Mouse (Mus musculus) embryonic facial prominence, embryonic 13.5 days (tissue): ENCODE data around the gene Asic5. TPM values are rescaled to one million over a fixed set of nuclear protein-coding genes. Genes with fewer than 3 reads are reported as not detected.

Experiments
- ATAC-seq: fragments of 200-750 bp; cut with Nextera tagmentation; 2 replicates; pipeline ENCODE4 v1.8.0; 2017; ENCODE audit warnings: low read depth; ENCODE audit not compliant: insufficient number of reproducible peaks, insufficient read depth, low FRiP score, low TSS enrichment
- H3K27ac ChIP-seq: fragments of 300-500 bp; sonication (generic); 2 replicates; pipeline ENCODE4 v1.5.1; 2015; ENCODE audit warnings: moderate library complexity, mild to moderate bottlenecking, inconsistent platforms
- H3K27me3 ChIP-seq: fragments of 300-500 bp; sonication (generic); 2 replicates; pipeline ENCODE4 v1.6.1; 2015; ENCODE audit warnings: mild to moderate bottlenecking, inconsistent platforms
- H3K36me3 ChIP-seq: fragments of 300-500 bp; sonication (generic); 2 replicates; pipeline ENCODE4 v1.6.1; 2015; ENCODE audit warnings: mild to moderate bottlenecking, inconsistent platforms
- H3K4me1 ChIP-seq: fragments of 300-500 bp; sonication (generic); 2 replicates; pipeline ENCODE4 v1.6.1; 2015; ENCODE audit warnings: inconsistent platforms
- H3K4me2 ChIP-seq: fragments of 300-500 bp; sonication (generic); 2 replicates; pipeline ENCODE4 v1.6.1; 2015; ENCODE audit warnings: moderate library complexity, mild to moderate bottlenecking, inconsistent platforms
- H3K4me3 ChIP-seq: fragments of 300-500 bp; sonication (generic); 2 replicates; pipeline ENCODE4 v1.5.1; 2015; ENCODE audit warnings: mild to moderate bottlenecking, inconsistent platforms
- H3K9ac ChIP-seq: fragments of 300-500 bp; sonication (generic); 2 replicates; pipeline ENCODE4 v1.6.1; 2015; ENCODE audit warnings: mild to moderate bottlenecking, inconsistent platforms
- H3K9me3 ChIP-seq: fragments of 300-500 bp; sonication (generic); 2 replicates; pipeline ENCODE4 v1.6.1; 2016; ENCODE audit warnings: inconsistent platforms
- WGBS: fragments of 180-500 bp; shearing (Covaris S2); methylation state at CpG from one replicate; pipeline ENCODE4 v1.1.7; 2015; ENCODE audit warnings: mixed read lengths; 5-methylcytosine and 5-hydroxymethylcytosine counted together
- polyA plus RNA-seq: library from polyadenylated mRNA; unstranded; fragments of >200 nt; fragmentation: Nextera tagmentation; extraction: Ambion mirVana; gene quantifications from 2 replicates; pipeline ENCODE4 v1.2.1, GENCODE M21; 2015

The Asic5 gene
- polyA plus RNA-seq, 1 experiment from 2014 or later, result not detected

DNA sequence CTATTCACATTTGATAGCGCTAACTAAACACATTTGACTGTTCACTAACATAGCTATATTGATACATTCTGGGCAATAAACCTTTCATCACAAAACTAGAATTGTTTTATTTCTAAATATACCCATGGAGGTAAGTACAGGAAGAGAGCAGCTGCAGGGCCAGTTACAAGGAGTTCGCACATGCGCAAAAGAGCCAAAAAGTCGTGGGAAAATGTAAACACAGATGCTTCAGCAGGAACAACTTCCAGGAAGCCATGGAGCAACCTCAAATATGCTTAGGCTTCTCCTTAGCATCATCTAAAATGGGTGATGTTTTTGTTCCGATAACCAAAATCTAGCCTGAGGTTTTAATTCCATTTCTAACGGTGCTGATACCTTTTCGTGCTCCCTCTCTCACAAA is 66.6 kb downstream of the Asic5 start:
- H3K4me2 ChIP-seq, result no peak overlapping the region
- no peaks in the 10 kb centered on the region for H3K36me3 ChIP-seq
- H3K4me1 ChIP-seq, result peaks cover 11% of the 10 kb centered on the region
- no peak overlapping the region for H3K4me3 ChIP-seq
- no peak overlapping the region for H3K9ac ChIP-seq
- no peak for ATAC-seq
- no peaks in the 10 kb centered on the region for H3K9me3 ChIP-seq
- no peak overlapping the region for H3K27ac ChIP-seq
- H3K27me3 ChIP-seq, result no peaks in the 10 kb centered on the region
- WGBS, result 56% methylated on average over 7 of the region's 7 CpGs

DNA sequence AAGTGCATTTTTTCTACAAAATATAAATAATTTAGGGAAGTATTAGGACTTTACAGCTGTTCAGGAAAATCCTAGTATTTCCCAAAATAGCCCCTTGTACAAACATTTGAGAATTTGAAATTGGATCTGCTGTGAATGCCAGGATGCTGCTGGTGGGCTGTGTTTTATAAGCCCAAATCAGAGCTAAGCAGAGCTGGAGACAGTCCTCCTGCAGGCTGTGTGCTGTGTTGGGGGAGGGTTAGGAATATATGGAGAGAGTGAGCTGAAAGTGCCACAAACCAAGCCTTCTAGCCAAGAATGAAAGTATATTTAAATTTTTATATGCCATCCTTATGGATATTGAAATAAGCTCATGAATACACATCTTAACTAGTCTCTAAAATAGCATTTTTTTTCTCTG is 69.4 kb downstream of the Asic5 start:
- no peaks in the 10 kb centered on the region for H3K27me3 ChIP-seq
- H3K9me3 ChIP-seq, result no peaks in the 10 kb centered on the region
- no peak overlapping the region for H3K4me3 ChIP-seq
- H3K4me1 ChIP-seq, result peaks cover 16% of the 10 kb centered on the region
- H3K4me2 ChIP-seq, result no peak overlapping the region
- no peak overlapping the region for H3K27ac ChIP-seq
- H3K36me3 ChIP-seq, result no peaks in the 10 kb centered on the region
- H3K9ac ChIP-seq, result no peak overlapping the region
- no peak for ATAC-seq

DNA sequence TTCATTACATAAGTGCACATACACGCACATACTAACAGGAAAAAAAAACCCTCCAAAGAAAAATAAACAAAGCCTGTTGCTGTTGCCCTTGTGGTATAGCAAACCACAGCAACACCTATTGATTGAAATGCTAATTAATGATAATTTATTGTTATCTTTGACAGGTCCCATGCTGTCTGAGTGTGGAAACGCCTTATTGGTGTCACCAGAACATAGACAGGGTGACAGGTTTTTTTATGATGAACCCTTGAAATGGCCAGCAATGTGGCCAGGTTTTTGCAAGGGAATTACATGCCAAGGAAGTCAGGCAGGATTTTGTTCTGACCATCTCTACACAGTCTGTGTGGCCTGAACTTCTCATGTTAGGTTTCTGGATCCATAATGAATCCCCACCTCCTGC is 69.9 kb downstream of the Asic5 start:
- Histone ChIP-seq H3K4me1 (peaks cover 16% of the 10 kb centered on the region), H3K36me3 (no peaks in the 10 kb centered on the region), H3K27me3 (no peaks in the 10 kb centered on the region), H3K4me3 (no peak overlapping the region), H3K9ac (no peak overlapping the region), H3K9me3 (no peaks in the 10 kb centered on the region), H3K27ac (no peak overlapping the region), H3K4me2 (no peak overlapping the region)
- ATAC-seq, result no peak
- WGBS, result 64% methylated on average over 2 of the region's 2 CpGs

DNA sequence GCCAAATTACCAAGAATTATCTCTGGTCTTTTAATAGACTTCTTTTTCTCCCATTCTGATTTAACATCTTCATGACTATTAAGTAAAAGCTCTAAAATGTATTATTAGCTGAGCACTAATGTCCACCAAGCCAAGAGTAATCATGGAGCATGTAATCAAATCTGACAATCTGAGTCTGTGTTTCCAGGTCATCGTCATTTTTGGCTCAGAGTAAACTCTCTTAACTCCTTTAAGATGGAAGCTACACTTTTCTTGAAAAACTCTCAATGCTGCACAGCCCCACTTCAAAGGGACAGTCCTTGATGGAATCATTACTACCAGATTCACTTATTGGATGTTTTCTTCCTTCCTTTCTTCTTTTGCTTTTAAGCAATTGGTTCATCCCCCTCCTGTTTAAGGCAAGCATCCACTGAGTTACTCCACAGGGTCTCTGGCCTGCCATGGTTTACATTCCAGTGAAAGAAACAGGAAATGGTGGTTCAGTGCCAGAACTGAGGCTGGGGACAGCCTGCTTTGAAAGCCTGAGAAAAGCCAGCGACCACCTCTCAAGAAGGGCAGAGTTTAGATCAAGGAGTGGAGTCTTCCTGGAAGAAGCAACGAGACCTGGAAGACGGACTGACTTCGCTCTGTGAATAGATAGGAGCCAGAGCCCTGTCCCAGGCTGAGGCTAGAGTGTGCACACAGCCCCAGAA is 72.3 kb downstream of the Asic5 start:
- no peak for ATAC-seq
- Histone ChIP-seq H3K4me1 (peaks cover 16% of the 10 kb centered on the region), H3K27me3 (no peaks in the 10 kb centered on the region), H3K9me3 (no peaks in the 10 kb centered on the region), H3K27ac (no peak overlapping the region), H3K4me2 (no peak overlapping the region), H3K4me3 (no peak overlapping the region), H3K36me3 (no peaks in the 10 kb centered on the region), H3K9ac (no peak overlapping the region)
- 45% methylated on average over 5 of the region's 5 CpGs for WGBS

DNA sequence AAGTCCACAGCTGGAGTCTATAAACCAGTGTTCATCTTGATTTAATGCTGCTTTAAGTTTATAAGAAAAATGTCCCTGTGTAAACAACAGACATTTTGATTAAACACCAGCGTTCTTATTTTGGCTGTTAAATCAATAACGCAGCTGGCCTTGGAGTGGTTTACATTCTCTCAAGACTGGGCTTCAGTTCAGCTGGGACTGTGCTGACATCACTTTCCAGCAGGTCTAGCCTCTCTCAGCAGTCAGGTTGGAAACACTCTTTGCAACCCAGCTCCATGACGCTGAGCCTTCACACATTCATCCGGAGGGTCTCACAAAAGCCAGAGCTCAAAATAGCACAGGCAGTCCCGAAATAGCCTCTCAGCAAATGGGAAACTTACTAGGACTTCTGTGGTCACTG is 75.1 kb downstream of the Asic5 start:
- Histone ChIP-seq H3K4me3 (no peak overlapping the region), H3K4me2 (no peak overlapping the region), H3K27ac (no peak overlapping the region), H3K9ac (no peak overlapping the region), H3K27me3 (no peaks in the 10 kb centered on the region), H3K36me3 (no peaks in the 10 kb centered on the region), H3K9me3 (no peaks in the 10 kb centered on the region), H3K4me1 (peaks cover 16% of the 10 kb centered on the region)
- no peak for ATAC-seq
- 58% methylated on average over 5 of the region's 5 CpGs for WGBS

DNA sequence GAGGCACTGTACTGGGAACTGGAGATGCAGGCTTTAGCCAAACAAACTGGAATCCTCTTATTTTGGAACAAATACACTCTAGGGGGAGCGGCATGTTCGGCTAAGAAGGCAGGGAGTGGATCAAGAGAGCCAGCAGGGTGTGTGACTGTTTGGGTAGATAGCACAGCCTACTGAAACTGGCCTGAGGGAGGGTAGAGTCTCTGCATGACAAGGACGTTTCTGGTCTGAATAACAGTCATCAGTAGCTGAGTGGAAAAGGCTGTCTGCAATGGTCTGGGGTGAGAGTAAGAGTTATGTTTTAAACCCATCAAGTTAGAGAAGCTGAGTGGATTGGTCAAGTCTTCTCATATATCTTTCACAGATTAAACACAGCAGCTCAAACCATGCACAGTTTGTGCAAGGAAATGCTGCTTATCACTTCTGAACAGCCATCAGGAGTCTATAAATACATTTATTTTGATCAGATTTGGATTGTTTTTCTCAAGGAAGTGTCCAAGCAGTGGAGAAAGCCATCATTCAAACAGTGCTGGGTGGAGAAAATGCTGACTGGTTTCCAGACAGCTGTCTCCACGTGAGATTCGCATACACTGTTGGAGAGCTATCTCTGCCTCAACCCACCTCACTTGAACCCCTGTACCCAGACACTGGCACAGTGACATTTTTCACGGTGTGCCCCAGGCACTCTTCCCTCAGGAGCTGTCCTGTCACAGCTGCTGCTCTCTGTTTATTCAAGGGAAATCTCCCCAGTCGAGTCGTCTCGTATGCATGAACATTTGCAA is 79.5 kb downstream of the Asic5 start:
- 40% methylated on average over 9 of the region's 9 CpGs for WGBS
- Histone ChIP-seq H3K27ac (no peak overlapping the region), H3K9me3 (no peaks in the 10 kb centered on the region), H3K4me1 (0 out of 2 replicates have a peak, but pooled peaks cover 15% of the 10 kb centered on the region), H3K4me3 (no peak overlapping the region), H3K4me2 (no peak overlapping the region), H3K27me3 (no peaks in the 10 kb centered on the region), H3K36me3 (no peaks in the 10 kb centered on the region), H3K9ac (no peak overlapping the region)
- no peak for ATAC-seq

DNA sequence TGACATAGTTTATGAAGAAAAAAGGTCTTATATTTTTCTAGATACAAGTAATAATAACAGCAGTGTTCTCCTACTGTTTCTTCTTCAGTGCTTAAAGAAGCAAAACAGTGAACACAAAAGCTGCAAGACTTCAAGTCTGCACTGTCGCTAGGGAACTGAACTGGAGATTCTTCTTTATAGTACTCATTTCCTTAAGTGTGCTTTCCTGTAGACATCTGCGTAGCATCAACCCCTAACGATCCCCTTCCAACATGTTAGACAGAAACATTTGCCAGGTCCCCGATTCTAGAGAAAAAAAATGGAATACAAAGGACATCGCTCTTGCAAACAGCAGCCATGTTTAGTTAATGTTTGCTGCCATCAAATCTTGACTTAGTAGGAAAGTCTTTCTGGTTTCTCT is 85.7 kb downstream of the Asic5 start:
- Histone ChIP-seq H3K4me1 (0 out of 2 replicates have a peak, but pooled peaks cover 7% of the 10 kb centered on the region), H3K27ac (no peak overlapping the region), H3K9me3 (no peaks in the 10 kb centered on the region), H3K4me2 (no peak overlapping the region), H3K27me3 (peaks cover 3% of the 10 kb centered on the region; the same call in 1 of the 2 replicates), H3K4me3 (no peak overlapping the region), H3K9ac (no peak overlapping the region), H3K36me3 (no peaks in the 10 kb centered on the region)
- no peak for ATAC-seq
- WGBS, result 74% methylated on average over 5 of the region's 5 CpGs

Other genes with a start within 250 kb of the Asic5 start
- gene Ctso, start 49.7 kb upstream of the Asic5 start, polyA plus RNA-seq, result 11.2 and 11.8 TPM in 2 replicates
- 0.07 TPM in 1 of 2 replicates, not detected in the other for gene Tdo2, start 6.1 kb upstream of the Asic5 start, polyA plus RNA-seq
- 5.1 and 6.8 TPM in 2 replicates for gene Gucy1b1, start 92.4 kb downstream of the Asic5 start, polyA plus RNA-seq
- 5.7 and 6.7 TPM in 2 replicates for gene Gucy1a1, start 163.5 kb downstream of the Asic5 start, polyA plus RNA-seq